Mouse (Mus musculus): ENCODE data around the gene Prss33.

Gene Prss33

DNA sequence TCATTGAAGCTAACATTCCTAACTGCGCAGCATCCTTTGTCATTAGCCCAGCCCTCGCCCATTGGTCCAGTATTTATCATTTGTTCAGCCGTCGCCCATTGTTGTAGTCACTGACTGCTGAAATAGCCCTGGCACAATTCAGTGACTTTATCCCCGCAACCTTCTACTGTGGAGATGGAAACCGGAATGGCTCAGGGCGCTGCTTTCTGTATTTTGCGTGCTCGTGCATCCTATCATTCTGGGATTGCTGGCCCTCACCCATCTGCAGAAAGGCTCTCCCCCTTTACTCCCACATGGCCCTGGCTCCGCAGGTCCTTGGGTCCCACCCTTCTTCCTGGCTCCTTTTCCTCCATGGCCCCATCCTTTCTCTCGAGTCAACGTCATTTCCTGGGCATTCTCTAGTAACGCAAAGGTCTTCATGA is 49.3 kb downstream of the Prss33 start:
- WGBS: 9% methylated on average over 13 of the region's 13 CpGs

GRCm38 (mm10) chr17:23785561-23786471 is 50.0 kb downstream of the Prss33 start, which contains the start of gene Flywch2:
Flywch2 (minus strand) TSS chr17:23786081.
- WGBS: 3% methylated on average over 43 of the region's 43 CpGs
